Mouse (Mus musculus) ovary, postnatal 10 days (tissue): Measurements from ENCODE around the gene Cilp2.

Experiments used
- DNase-seq: peaks from one replicate; pipeline ENCODE4 v3.0.0; 2022; ENCODE audit warnings: low spot score

The Cilp2 gene

DNA sequence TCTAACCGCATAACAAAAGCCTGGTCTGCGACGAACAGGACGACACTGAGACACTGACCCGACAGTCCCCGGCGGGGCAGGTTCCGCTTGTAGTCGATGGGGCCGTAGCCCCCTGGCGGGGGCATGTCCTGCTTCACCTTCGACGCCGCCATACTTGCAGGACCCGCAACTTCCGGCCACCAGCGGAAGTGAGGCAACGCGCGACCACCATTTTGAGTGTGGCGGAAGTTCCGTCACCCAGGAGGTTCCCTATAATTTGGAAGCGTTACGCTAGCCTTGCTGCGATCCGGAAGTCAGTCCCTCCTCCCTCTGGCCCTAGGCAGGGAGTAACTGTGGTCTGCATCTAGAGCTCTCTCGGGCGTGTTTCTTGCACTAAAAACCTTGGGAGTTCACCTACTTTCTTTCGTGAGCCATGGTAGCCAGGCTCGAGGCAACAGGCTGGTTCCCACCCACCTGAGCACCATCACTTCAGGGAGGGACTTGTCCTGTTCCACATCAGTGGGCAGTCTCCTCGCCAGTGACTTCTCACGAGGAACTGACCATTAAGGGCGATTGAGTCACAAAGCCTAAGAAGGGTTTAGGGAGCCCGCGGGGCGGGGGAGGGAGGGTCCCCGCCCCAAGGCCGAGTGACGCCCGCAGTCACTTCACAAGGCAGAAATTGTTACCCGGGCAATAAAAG lies 14.1 kb upstream of the Cilp2 start:
- DNase-seq = peak; percentile 98

DNA sequence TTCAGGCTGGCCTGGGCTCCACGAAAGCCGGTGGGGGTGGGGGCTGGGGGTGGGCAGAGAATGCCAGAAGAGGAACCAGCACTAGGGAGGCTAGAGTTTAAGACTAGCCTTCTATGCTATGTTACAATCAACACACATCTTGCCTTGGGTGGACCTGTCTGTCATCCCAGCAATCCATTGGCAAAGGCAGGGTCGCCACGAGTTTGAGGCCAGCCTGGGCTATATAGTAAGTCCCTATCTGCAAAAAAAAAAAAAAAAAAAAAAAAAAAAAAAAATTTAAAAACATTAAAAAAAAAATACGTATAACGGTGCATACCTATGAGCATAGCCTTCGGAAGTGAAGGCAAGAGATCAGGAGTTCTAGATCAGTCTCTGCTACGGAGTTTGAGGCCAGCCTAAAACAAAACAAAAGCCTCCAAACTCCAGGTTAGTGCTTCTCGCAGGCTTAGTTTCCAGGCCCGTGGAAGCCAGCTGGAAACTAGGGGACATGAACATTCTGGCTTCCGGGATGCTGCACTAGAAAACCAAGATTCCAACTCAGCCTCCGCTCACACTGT lies 13.5 kb upstream of the Cilp2 start:
- no peak for DNase-seq

DNA sequence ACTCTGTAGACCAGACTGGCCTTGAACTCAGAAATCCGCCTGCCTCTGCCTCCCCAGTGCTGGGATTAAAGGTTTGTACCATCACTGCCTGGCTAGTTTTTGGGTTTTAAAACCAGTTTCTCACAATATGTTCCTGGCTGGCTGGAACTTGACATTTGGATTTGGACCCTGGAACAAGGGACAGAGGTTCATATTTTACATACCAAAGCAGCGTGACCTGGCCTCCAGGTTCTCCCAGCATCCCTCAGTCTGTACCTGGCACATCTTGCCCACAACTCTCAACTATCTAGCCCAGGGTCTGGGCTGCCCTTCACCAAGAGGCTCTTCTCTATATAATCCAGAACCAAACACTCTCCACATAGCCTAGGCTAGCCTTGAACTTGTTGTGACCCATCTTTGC lies 12.4 kb upstream of the Cilp2 start:
- no peak for DNase-seq

DNA sequence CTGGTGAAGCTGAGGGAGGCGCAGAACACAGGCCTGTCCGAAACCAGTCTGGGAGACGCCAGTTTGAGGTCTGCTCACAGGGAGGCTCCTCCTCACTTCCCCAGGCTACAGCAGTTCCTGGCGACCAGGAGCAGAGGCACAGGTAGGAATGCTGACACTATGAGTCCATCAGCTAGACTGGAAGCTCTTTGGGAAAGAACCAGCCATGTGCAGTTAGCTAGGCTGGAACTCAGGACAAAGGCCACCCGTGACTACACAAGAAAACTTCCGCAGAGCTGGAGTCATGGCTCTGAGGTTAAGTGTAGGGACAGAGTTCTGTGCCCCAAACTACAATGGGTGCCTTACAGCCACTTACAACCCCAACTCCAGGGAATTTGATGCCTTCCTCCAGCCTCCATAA lies 10.4 kb upstream of the Cilp2 start:
- DNase-seq = no peak

DNA sequence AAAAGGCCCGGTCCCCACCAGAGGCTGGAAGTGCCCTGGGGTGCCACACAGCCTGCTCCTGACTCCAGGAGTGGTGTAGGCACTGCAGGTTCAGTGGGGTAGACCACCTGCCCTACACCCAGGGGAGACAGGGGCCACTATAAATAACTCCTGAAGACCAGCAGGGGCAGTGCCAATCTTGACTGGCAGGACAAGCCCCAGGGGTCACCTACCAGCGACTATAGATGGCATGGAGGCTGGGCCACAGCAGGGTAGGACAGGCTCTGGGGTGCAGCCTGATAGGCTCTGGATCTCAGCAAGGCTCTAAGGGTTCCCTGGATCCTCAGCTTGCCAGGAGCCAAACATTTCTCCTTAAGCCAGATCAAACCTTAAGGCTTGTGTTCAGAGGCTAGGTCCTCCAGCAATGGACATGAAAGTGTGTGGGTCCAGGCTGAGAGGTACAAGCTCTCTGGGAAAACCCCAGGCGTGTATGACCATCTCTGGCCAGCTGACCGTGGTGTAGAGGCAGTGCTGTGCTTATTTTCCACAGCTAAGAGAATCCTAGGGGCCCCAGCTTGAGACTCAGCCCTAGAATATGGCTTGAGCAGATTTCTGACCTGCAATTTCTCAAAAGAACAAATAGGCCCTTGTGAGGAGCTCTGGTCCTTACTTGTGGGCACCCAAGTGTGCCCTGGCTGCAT lies 8.4 kb upstream of the Cilp2 start:
- DNase-seq = no peak

DNA sequence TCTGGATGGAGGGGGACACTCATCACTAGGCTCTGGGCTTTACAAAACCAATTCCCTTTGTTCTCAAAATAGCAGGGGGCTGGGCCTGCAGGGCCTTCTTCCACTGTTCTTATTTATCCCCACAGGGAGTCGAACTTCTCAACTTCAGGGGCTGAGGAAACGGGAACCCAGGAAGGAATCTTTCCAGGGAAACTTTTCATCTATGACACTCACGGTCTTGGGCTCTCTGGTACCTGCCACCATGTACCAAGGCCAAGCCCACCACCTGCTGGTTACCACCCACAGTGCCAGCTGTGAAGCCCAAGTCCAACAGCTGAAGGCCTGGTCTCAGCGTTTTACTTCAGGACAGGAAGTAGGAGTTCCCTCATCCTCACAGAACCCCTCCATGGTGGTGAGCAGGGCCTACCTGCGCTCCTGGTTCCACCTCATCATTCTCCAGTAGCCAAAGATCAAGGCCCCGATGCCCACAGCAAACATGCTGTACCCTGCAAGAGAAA lies 7.4 kb upstream of the Cilp2 start:
- DNase-seq = no peak

DNA sequence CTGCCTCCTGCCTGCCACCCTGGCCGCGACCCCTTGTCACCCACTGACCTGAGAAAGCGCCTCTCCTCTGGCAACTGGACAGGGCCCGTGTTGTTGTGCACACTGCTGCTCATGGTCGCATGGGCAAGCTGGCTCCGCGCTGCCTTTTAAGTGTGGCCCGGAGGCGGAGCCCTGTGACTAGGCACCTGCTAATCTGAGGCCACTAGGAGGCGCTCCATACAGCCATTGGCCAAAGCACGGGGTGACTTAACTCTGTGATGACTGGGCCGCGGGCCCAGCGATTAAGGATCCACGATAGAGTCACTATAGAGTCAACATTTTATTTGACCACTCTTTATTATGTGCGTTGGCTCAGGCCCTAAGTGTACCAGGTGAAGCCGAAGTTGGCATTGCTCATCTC lies 6.4 kb upstream of the Cilp2 start:
- DNase-seq = no peak

DNA sequence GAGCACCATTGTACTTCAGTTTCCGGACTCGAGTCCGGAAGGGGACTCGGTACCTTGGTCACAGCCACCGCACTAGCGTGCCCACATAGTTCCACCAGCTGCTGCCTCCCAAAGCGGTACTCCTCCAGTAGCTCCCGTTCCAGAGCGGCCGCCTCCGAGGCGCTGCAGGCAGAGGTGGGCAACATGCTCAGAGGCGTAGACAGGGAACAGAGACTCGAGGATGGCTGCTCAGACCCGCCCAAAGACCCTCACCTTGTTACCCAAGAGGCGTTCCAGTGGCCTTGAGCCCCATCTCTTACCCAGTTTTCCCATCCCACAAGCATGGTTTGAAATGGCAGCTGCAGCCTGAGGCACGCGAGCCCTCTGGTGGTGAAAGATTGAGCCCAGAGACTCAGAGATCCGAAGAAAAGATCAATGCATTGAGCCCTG lies 3.3 kb upstream of the Cilp2 start:
- no peak for DNase-seq

DNA sequence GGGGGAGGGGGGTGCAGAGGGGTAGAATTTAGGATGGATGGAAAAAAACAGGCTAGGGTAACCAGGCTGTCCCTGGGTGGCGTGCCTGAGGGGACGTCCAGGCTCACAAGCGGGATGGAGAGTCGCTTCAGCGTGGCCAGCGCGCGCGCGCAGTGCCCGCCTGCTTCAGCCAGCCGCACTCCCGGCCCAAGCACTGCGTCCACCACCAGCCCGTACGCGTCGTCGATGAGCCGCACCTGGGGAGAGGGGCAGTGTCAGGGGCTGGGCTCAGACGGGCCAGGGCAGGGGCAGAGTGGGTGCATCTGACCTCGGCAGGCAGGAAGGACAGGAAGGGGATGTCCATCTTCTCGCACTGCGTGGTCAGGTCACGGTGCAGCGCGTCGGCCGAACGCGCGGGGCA lies 1.4 kb upstream of the Cilp2 start:
- no peak for DNase-seq

DNA sequence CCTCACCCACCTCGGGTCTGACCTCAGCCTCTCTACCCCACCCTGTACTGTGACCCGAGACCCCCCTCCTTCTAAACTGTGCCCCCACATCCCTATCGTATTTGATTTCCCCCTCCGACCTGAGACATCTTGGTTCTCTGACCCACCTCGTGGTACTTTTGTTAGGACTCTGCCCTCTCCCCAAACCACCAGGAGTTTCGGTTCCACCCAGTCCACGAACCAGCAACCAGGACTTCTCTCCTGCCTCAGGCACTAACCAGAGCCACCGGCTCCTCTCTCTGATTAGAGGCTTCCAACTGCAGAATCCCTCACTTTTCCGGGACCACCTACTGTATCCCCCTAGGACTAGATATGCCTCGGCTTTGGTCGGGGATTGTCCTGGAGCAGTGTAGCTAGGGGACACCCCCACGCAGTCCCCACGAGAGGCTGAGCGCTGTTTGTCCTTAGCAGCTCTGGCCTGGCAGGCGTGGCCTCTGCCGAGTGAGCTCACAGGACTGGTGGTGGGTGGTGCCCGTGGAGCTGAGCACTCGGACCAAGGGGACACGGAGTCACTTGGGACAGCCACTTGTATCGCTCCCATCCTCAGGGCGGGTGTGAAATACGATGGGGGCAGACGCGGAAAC lies 868 bp upstream of the Cilp2 start:
- DNase-seq = no peak

DNA sequence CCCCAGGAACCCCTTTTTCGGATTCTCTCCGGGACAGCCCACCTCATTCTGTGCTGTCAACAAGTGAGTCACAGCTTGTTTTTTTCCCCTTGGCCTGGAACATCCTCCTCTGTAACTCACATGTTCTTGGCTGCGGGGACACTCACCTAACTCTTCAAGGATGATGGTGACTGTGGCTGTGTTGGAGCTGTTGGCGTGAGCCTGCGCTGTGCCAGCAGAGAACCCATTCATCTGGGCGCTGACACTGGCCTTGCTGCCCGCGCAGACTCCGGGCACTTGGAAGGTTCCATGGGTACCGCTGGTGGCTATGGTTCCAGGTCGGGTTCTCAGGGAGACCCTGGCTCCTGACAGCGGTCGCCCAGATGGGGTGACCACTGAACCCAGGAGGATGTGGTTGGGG lies 3.3 kb downstream of the Cilp2 start:
- DNase-seq = no peak

DNA sequence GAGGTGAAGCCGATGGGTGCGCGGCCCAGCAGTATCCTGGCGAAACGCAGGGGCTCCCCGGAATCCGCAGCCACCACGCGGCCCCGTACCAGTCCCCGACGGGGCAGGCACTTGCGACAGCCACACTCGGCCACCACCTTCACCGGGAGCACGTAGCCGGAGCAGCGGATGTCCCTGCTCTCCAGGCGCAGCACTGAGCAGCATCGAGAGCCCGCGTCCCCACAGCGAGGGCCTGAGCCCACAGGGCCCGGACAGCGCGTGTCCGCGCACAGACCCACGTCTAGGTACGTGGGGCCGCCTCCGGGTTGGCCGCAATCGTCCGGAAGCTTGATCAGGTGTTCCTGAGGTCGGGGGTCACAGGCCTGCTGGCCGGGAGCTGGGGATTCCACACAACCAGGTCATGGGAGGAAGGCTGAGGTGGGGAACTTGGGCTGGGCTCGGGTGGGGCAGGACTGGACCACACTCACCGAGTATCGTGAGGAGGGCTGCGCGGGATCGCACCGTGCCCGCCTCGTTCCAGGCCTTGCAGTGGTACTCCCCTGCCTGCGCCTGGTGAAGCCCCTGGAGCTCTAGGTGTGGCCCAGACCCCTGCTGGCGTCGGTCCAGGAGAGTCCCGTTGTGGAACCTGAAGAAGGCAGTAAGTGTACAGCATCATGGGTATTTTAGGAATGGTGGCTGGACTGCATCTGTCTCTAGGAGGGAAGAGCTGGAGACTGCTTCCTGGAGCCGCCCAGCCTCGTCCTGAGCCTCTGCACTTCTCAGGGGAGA lies 4.5 kb downstream of the Cilp2 start:
- no peak for DNase-seq

DNA sequence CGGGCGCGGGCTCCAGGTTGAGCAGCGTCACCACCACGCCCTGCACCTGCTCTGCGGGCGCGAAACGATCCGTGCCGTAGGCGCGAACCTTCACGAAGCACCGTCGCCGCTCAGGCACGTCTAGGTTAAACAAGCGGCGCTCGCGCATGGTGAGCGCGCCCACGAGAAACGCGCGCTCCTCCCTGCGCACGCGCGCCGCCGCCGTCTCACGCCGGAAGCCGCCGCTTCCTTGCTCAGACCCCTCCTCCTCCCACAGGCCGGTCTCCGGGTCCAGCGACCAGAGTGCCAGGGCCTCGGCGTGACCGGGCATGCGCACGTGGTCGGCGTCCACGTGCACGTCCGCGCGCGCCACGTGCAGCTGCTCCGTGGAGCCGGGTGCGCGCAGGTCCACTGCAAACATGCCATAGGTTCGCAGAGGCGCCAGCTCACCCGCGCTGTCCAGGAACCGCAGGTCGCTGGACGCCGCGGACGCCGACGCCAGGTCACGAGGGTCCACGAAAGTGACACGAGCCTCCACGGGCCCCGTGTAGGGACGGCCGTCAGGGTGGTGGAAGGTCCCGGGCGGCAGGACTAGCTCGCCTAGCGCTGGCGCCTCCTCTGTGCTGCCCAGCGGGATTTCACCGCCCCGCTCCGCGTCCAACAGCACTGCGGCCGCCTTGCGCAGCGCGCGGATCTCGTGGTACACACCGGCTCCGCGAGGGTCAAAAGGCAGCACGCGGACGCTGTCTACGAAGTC lies 5.3 kb downstream of the Cilp2 start:
- no peak for DNase-seq

DNA sequence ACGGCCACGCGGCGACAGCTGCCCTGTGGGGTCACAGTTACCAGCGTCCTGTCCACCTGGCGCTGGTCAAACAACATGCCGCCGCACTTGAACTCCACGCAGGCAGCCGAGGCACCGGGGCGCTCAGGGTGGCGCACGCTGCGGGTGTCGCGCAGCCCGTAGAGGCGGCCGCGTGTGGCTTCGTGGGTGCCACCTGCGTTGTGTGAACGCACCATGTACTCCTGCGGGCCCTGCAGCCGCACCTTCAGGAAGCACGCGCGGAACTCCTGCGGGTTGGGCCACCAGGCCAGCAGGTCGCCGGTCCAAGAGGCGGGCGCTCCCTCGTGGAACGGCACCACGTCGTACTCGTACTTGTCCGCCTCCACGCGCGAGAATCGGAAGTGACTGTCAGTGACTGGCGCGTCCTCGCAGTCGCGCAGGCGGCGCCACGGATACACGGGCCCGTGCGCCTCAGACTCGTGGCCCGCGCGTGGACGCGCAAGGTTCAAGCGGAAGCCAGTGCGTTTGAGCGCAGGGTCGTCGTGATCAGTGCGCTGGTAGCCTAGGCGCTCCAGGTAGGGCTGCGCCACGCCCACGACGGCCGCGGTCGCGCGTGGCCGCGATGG lies 6.1 kb downstream of the Cilp2 start:
- DNase-seq = no peak

DNA sequence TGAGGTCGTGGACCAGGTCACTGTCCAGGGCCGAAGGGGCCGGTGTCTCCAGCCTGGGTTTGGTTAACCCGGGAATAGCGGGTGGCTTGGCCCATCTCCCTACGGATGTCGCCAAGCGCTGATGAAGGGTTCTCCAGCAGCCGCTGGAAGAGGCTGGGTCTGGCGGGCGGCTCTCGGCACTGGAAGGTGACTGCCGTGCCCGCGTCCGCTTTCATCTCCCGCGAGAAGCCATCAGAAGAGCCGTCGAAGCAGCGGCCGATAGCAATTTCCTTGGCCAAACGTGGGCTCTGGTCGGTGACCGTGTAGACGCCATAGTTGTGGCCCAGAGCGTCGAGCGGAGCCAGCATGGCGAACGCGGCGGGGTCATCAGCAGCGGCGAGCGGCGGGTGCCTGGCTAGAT lies 6.6 kb downstream of the Cilp2 start:
- no peak for DNase-seq

DNA sequence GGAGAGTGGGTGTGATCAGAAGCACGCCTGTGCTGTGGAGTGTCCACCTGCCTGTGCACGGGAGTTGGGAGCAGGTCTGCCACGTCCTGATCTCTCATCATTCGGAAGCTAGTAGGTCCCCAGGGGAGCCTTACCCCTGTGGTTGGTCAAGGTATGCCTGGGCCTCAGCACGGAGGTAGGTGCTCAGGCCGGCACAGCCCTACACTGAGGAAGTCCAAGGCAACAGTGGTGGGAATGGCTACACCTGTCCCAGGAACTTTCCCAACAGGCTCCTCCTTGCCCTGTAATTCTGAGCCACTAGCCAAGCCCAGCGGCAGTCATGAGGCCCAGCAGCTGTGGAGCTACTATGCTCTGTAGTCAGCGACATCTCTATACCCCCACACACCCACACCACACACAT lies 7.8 kb downstream of the Cilp2 start:
- no peak for DNase-seq

DNA sequence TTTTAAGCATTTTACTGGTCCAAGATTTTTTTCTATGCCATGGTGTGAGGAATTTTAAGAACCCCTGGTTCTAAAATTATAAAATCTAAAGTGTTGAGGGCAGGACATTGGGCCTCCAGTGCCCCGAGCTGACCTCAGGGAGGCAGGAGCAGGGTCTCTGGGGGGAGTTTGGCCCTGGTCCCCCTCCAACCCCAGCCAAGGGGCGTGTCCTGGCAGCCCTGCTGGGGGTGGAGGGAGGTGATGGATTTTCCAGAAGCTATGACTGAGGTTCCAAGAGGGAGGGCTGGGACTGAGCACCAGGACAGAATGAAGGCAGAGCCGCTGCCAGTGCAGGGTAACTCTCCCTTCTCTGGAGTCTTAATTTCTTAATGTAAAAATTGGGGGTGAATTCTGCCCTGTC lies 9.5 kb downstream of the Cilp2 start:
- no peak for DNase-seq

DNA sequence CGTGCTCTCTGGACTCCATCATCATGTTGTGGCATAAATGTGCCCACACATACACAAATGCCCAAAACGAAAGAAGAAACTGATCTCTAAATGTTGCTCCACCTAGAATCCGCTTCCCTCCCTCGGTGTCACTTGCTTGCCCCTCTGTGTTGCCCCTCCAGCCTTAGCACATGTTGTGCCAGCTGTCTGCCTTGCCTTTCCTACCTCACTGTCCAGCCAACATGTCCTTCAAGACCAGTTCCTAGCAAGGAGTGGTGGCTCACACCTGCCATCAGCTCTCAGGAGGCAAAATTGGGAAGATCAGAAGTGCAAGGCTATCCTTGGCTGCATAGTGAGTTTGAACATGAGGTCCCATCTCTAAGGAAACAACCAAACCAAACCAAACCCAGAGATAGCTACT lies 10.1 kb downstream of the Cilp2 start:
- no peak for DNase-seq

DNA sequence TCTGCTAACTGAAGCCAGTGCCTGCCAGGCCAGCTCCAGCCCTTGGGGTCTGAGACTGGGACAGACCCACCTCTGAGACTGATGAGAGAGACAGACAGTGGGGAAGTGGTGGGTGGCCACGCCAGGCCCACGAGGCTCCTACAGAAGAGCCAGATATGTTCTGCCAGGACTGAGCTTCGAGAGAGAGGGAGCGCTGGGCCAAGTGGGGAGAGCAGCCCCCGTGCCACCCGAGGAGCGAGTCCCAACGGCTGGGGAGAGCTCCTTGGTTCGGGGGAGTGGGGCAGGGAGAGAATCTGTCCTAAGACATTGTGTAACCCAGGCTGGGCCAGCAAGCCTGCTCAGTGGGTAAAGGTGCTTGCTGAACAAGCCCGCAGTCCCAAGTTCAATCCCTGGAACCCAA lies 10.5 kb downstream of the Cilp2 start:
- DNase-seq = no peak

DNA sequence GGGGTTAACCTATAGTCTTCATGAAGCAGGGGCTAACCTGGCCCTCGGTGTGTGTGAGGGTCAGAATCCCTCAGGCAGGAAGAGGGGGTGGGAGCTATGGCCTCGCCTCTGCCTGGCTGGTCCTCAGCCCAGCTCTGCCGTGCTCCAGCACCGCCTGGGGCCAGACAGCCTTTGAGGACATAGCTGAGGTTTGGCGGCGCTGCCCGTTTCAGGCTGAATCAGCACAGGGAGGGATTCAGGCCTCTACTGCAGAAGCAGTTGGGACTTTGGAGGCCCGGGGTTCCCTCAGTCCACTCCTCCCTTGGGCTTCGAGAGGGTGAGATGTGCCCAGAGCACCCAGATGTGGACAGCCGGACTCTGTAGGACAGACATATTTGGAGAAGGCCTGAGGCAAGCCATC lies 11.4 kb downstream of the Cilp2 start:
- DNase-seq = no peak

DNA sequence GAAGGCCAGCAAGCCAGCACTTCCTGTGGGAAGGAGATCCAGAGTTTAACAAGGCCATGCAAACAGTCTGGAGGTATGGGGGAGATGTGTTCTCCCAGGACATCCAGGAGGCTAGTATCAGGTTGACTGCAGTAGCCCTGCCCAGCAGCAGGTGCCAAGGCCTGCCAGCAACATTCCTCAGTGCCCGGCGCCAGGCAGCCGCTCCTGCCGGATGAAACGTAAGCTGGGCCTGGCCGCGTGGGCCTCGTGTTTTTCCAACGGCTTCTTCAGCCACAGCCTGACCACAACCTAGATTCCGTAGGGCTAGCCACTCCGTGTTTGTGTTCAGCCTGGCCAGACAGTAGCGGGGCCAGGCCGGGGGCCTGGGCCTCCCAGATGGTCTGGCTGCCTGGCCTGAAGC lies 12.8 kb downstream of the Cilp2 start:
- DNase-seq = no peak
